Comparison of ENCODE assay signal across 13 mouse cellular contexts in the genomic region with DNA sequence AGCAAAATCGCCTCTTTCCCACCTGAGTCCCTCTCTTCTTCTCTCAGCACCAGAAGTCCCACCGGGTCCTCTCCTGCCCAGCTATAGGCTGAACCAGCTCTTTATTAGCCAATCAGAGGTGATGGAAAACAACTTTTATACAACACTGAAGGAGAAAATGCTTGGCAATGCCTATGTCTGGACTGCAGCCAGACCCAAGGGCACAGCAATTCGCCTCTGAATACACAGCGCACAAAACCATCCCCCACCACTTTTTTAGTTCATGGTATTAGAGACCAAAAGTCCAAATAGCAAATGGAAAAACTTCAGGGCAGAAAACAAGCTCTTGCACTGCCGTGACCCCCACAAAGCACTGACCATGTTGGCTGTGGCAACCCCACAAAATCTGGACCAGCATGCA. TPM values are rescaled to one million over a fixed set of nuclear protein-coding genes. Genes with fewer than 3 reads are reported as not detected.
DNase-seq lines count a peak whose midpoint lies in the region; ATAC-seq lines count a peak whose summit lies in the region.
"Had no signal": no experiment of that assay in that cellular context is flagged by ENCODE, and none has a peak within 500 bp of the region (broad histone marks: within the 10 kb centered on the region; RNA-seq: fewer than 3 reads in every experiment).

No protein-coding gene starts in this region.

- no peak for ATAC-seq in heart, embryonic 12.5 days (ENCODE audit: insufficient number of reproducible peaks, low FRiP score)
- ATAC-seq in kidney, embryonic 15.5 days (replicated peaks; ENCODE audit: low FRiP score): no peak

- H3K4me1 ChIP-seq in heart, embryonic 12.5 days (replicated peaks): peaks cover 33% of the 10 kb centered on the region
- H3K4me1 ChIP-seq in kidney, embryonic 15.5 days: peaks cover 19% of the 10 kb centered on the region

- no peak overlapping the region for H3K4me2 ChIP-seq in heart, embryonic 12.5 days
- H3K4me2 ChIP-seq in kidney, embryonic 15.5 days: no peak overlapping the region
- H3K4me2 ChIP-seq: liver, embryonic 13.5 days had no signal

- H3K27ac ChIP-seq in heart, embryonic 12.5 days (ENCODE audit: poor library complexity, severe bottlenecking): no peak overlapping the region
- no peak overlapping the region for H3K27ac ChIP-seq in kidney, embryonic 15.5 days
- H3K27ac ChIP-seq: hindbrain, embryonic 10.5 days; liver, embryonic 13.5 days had no signal

- 84% methylated on average over 5 of the region's 5 CpGs for WGBS in heart, embryonic 12.5 days
- WGBS in kidney, embryonic 15.5 days: 92% methylated on average over 5 of the region's 5 CpGs

- H3K27me3 ChIP-seq in heart, embryonic 12.5 days (replicated peaks): 0 out of 2 replicates have a peak, but pooled peaks cover 14% of the 10 kb centered on the region
- H3K27me3 ChIP-seq in kidney, embryonic 15.5 days: no peaks in the 10 kb centered on the region
- H3K27me3 ChIP-seq: liver, embryonic 13.5 days had no signal

- H3K36me3 ChIP-seq in heart, embryonic 12.5 days: no peaks in the 10 kb centered on the region
- no peaks in the 10 kb centered on the region for H3K36me3 ChIP-seq in kidney, embryonic 15.5 days
- H3K36me3 ChIP-seq: G1E; hindbrain, embryonic 10.5 days; liver, embryonic 13.5 days had no signal

- peak; percentile 78 for DNase-seq in heart, adult 11 months
- peak; percentile 65 for DNase-seq in kidney, adult 18-20 months
- peak; percentile 54 for DNase-seq in heart, postnatal 4 days
- DNase-seq in kidney, postnatal 14 days: peak; percentile 71
- no peak for DNase-seq in urinary bladder, adult 2 months (ENCODE audit: low spot score)
- DNase-seq: adrenal gland, adult 2 months; cerebellum, adult 8-10 months; liver, embryonic 13.5 days; thymus, adult 18-20 months had no signal

- no peaks in the 10 kb centered on the region; the same call in 1 of the 2 replicates for H3K9me3 ChIP-seq in heart, embryonic 12.5 days (replicated peaks)
- no peaks in the 10 kb centered on the region for H3K9me3 ChIP-seq in kidney, embryonic 15.5 days (replicated peaks)
- H3K9me3 ChIP-seq: hindbrain, embryonic 10.5 days; liver, embryonic 13.5 days had no signal

- no peak overlapping the region for H3K4me3 ChIP-seq in heart, embryonic 12.5 days
- no peak overlapping the region for H3K4me3 ChIP-seq in kidney, embryonic 15.5 days (replicated peaks)
- H3K4me3 ChIP-seq: hindbrain, embryonic 10.5 days; liver, embryonic 13.5 days had no signal

- no peak overlapping the region for H3K9ac ChIP-seq in heart, embryonic 12.5 days
- no peak overlapping the region for H3K9ac ChIP-seq in kidney, embryonic 15.5 days
- H3K9ac ChIP-seq: liver, embryonic 13.5 days had no signal

RNA-seq across cellular contexts. Expression of a gene that starts 57.8 kb away (rescaled TPM):
- polyA plus RNA-seq in heart, embryonic 12.5 days (2016; fragmentation: Nextera tagmentation; extraction: Ambion mirVana): 7.4 and 7.5 TPM in 2 replicates
- polyA plus RNA-seq in kidney, embryonic 15.5 days (2015; fragmentation: Nextera tagmentation; extraction: Ambion mirVana): 14.3 and 15.3 TPM in 2 replicates
- 10 to 100 TPM; 38.0 to 44.1 TPM for total RNA-seq in heart, postnatal 4 days (2021)
- 37.1 and 41.7 TPM in 2 replicates for polyA plus RNA-seq in urinary bladder, adult 2 months (2012; rRNA removed)
- polyA plus RNA-seq: G1E had no signal
